Mouse (Mus musculus) thymus, postnatal 25 days (tissue): Measurements from ENCODE around the gene Atxn1.

Experiments used
- DNase-seq: peaks from one replicate; pipeline ENCODE4 v3.0.0; 2022

Gene Atxn1

GRCm38 (mm10) chr13:45764354-45764753, 200.5 kb downstream of the Atxn1 start:
- DNase-seq: no peak

GRCm38 (mm10) chr13:45762278-45762677, 202.5 kb downstream of the Atxn1 start:
- DNase-seq: no peak

- no peak for DNase-seq
Measured at GRCm38 (mm10) chr13:45754483-45754882, 210.3 kb downstream of the Atxn1 start.

DNA sequence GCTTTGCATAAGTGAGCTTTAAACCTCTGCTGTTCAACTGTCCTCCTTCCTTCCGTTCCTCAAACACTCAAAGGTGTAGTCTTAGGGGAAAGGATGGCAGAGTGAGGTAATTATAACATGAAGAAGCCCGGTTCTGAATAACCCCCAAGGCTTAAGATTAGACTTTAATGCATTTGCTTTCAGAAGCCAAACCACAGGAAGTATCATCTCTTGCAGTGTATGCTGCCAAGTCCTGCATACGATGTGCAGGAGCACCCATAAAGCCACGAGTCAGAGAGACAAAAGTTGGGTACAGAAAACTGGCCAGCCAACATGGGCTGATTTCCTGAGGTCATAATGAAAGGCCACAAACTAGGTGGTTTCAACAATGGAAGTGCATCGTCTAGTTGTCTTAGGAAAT, 212.3 kb downstream of the Atxn1 start:
- DNase-seq: no peak

DNA sequence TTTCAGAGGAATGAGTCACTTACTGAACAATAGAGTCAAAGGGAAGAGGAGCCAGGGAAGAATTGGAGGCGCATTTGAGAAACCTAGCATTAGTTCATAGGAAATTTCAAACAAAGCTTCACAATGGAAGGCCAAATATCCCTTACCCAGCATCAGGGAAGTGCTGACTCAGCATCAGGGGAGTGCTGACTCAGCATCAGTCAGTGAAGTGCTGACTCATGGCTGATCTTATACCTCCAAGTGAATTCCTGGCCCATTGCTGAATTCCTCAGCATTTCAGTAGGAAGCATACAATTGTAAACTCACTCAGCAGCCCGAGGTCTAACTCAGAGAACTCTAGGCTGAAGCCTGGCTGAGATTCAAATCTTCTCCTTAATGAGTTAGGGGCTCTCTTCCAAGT, 213.6 kb downstream of the Atxn1 start:
- no peak for DNase-seq

DNA sequence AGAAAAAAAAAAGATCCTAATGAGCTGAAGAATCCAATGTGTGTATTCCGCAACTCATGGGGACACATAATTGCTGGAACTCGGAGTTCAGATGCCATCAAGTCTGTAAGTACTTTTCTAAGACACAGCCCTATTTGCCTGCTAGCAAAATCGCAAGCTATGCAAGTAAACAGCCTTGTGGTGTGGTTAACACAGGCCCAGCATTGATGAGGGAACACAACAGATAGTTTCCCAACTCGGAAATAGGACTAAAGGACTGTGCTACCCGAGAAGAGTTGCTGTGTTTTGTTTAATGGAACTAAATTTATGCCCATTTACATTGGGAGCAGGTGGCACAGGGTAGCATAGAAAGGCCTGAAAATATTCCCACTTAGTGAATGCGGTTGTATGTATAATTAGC, 214.2 kb downstream of the Atxn1 start:
- no peak for DNase-seq

GRCm38 (mm10) chr13:45749937-45750336, 214.9 kb downstream of the Atxn1 start:
- DNase-seq: no peak

GRCm38 (mm10) chr13:45749222-45749621, 215.6 kb downstream of the Atxn1 start:
- DNase-seq: no peak

- DNase-seq: no peak
Measured at GRCm38 (mm10) chr13:45748691-45749090, 216.1 kb downstream of the Atxn1 start.

DNA sequence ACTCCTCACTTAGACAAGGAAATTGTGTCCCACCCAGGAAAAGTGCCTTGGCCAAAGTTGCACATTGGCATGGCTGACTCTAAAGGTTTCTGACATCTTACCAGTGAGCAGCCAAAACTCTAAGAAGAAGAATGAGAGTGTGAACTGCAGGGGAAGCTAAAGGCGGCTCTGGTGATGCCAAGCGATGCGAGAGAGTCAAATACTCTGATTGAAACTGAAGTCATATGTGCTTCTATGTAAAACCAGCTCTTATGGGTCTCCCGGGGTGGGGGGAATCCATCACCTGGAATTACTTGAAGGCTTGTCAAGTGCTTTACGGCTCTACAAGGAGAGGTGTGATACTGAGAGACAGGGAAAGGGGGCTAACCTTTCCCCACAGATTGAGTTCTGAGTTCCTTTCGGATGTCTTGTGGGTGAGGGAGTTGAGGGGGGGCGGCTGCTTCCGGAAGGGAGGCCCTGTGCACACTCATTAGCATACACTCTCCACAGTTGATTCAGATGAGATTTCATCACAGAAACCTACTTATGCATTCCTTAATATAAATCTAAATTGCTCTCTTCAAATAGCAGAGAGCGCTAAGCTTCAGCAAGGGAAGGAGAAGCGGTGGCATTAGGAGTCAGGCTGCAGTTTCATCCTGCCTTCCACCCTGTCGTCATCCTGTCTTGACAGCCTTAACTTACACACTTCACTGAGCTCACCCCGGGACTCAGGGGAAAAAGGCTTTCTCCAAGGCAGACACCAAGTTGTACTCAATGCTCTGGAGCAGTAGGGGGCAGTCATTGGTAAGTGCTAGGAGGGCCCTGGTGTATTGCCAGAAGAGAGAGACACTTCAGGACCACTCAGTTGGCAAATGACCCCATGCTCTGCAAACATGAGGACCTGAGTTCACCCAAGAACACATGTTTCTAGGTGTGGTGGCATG, 218.7 kb downstream of the Atxn1 start:
- DNase-seq: peak; percentile 7

GRCm38 (mm10) chr13:45744803-45745432, 219.9 kb downstream of the Atxn1 start:
- no peak for DNase-seq

DNA sequence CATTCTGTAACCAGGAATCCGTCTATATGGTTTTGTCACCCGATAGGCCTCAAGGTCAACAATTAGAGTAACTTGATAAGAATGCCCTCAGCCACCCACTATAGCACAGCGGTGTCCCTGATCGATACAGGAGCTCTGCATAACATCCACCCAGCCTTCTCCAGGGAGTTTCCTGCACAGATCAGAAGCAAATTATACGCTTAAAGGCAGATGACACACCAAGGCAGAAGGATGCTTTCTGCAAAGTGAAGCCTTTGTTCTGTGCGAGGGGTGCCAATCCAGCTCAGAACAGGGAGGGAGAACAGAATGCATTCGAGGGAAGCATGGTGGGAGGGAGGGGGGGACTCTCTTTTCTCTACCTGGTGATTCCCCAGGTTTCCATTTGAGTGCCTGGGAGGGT, 221.0 kb downstream of the Atxn1 start:
- DNase-seq: no peak

- no peak for DNase-seq
Measured at GRCm38 (mm10) chr13:45740369-45740768, 224.4 kb downstream of the Atxn1 start.

DNA sequence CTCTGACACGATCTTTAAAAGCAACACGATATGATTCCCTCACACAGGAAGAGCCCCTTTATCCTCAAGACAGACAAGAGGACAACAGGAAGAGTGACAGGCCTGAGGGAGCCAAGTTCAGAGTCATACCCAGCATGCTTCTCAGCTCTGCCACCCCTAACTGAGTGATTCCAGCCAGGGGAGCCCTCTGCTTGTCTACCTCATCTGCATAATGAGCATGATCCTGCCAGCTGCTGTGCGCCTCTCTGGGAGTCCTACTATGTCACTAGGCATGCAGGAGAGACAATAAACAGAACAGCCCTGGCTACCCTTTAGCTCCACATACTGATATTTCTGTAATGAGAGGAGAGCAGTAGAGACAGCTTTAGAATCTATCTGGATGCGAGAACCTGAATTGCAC, 228.6 kb downstream of the Atxn1 start:
- DNase-seq: no peak

DNA sequence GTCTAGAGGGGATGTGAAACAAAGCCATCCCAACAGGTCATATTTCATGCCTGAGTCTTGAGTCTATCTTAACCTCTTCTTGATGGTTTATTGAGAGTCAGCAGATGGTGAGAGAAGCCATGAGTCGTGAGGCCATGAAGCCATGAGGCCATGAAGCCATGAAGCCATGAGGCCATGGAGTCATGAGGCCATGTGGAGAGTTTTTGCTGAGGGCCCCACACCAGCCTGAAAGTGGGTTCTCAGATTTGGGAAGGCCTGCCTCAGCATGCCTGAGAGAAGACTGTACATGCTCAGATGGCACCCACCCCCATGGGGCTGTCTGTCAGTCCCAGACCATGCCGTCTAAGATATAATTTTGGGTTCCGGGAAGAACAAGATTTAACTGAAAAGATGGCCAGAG, 229.0 kb downstream of the Atxn1 start:
- no peak for DNase-seq

- DNase-seq: no peak
Measured at GRCm38 (mm10) chr13:45734531-45734930, 230.3 kb downstream of the Atxn1 start.

- DNase-seq: no peak
Measured at GRCm38 (mm10) chr13:45732590-45732989, 232.2 kb downstream of the Atxn1 start.

- no peak for DNase-seq
Measured at GRCm38 (mm10) chr13:45726917-45727316, 237.9 kb downstream of the Atxn1 start.

DNA sequence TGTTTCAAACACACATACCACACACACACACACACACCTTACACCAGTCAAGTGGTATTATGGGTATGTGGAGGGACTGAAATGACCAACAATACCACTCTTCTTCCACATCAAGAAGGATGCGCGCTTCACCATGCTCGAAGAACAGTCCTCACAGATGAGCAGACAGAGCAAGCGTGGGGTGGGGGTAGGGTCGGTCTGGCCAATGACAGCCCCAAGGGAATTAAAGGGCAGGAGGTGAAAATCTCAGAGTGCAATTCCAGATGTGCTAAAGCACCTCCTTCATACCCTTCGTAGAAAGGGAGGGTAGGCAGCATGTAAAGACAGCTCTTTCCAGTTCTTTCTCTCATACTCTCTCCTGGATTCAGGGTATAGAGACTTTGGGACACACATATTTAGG, 238.6 kb downstream of the Atxn1 start:
- no peak for DNase-seq

DNA sequence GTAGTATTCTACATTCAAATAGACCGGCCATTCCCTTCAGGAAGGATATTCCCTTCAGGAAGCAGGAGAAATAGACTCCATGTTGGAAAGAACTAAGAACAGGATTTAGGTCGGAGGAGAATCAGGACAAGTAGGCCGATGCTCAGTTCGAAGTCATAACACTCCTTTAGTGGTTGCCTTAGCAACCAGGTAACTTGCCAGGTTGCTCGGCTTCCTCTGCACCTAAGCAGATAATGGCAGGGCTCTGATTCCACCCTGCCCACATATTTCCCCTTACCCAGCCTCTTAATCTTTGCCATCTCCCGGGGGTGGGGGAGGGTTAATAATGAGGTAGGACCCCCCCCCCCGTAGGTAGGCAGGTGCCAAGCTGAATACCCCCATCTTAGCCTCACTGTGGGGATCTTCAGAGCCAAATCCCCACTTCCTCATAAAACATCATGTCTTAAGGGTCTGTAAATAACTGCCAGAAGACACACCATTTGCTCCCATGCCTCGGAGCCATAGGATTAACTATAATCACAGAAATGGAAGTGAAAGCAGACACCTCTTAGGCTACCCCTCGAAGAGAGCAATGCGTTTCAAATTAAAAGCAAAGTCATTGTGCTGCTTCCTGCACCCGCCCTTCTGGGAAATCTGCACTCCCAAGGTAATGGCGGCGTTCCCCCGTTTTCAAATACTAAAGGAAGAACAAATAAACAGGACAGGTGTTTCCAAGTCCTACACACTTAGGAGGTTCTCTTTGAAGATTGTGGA, 240.1 kb downstream of the Atxn1 start:
- no peak for DNase-seq

GRCm38 (mm10) chr13:45722885-45723284, 241.9 kb downstream of the Atxn1 start:
- no peak for DNase-seq

GRCm38 (mm10) chr13:45721621-45722020, 243.2 kb downstream of the Atxn1 start:
- no peak for DNase-seq

GRCm38 (mm10) chr13:45718850-45719249, 246.0 kb downstream of the Atxn1 start:
- no peak for DNase-seq
